Mouse (Mus musculus) ES-E14 (cell line): Measurements from ENCODE around the gene Itpr2. TPM values are rescaled to one million over a fixed set of nuclear protein-coding genes. Genes with fewer than 3 reads are reported as not detected.

Experiments
- DNase-seq: peaks from one replicate; pipeline ENCODE4 v3.0.0-alpha.2; 2013; ENCODE audit warnings: low read depth, low spot score
- H3K27ac ChIP-seq: 2 replicates; pipeline ENCODE4 v1.5.1; 2012; ENCODE audit warnings: low read depth, mild to moderate bottlenecking, low read length, moderate library complexity, mixed read lengths; ENCODE audit not compliant: poor library complexity, insufficient read depth, severe bottlenecking
- H3K36me3 ChIP-seq: 2 replicates; pipeline ENCODE4 v1.6.1; 2012; ENCODE audit warnings: mild to moderate bottlenecking, low read length, moderate library complexity, mixed read lengths; ENCODE audit not compliant: control insufficient read depth, poor library complexity, insufficient read depth, severe bottlenecking
- H3K4me1 ChIP-seq, 2 experiments: fragments of 150-350 bp in 1 of 2; sonication (generic) in 1 of 2; 2 replicates each; pipeline ENCODE4 v1.6.1; 2012; ENCODE audit warnings: low read length in 2 of 2, mild to moderate bottlenecking in 1 of 2, mixed read lengths in 1 of 2; ENCODE audit not compliant: control insufficient read depth in 2 of 2, insufficient read depth in 2 of 2, poor library complexity in 1 of 2
- H3K4me3 ChIP-seq, 2 experiments: fragments of 150-350 bp in 1 of 2; sonication (generic) in 1 of 2; 2 replicates each; pipeline ENCODE4 v1.5.1; 2012; ENCODE audit warnings: low read length in 2 of 2, low read depth in 1 of 2, mild to moderate bottlenecking in 1 of 2, mixed read lengths in 1 of 2; ENCODE audit not compliant: insufficient read depth in 1 of 2, poor library complexity in 1 of 2, severe bottlenecking in 1 of 2
- H3K9ac ChIP-seq: 2 replicates; pipeline ENCODE4 v1.6.1; 2012; ENCODE audit warnings: low read depth, mild to moderate bottlenecking, low read length, mixed read lengths; ENCODE audit not compliant: poor library complexity, insufficient read depth, severe bottlenecking
- H3K9me3 ChIP-seq: fragments of 150-350 bp; sonication (generic); 2 replicates; pipeline ENCODE4 v1.6.1; 2012; ENCODE audit warnings: low read depth, mild to moderate bottlenecking, low read length; ENCODE audit not compliant: control insufficient read depth, insufficient read depth
- CHD2 ChIP-seq: IDR thresholded peaks from 2 replicates; pipeline ENCODE4 v1.6.1; 2014; ENCODE audit warnings: mild to moderate bottlenecking, low read depth, low read length, inconsistent platforms
- HCFC1 ChIP-seq: IDR thresholded peaks from 2 replicates; pipeline ENCODE4 v1.6.1; 2012; ENCODE audit warnings: low read length, inconsistent platforms, borderline replicate concordance; ENCODE audit not compliant: insufficient read depth
- MAFK ChIP-seq: IDR thresholded peaks from 2 replicates; pipeline ENCODE4 v1.6.1; 2014; ENCODE audit warnings: mild to moderate bottlenecking, low read depth, low read length, inconsistent platforms; ENCODE audit not compliant: insufficient read depth
- ZC3H11A ChIP-seq: IDR thresholded peaks from 2 replicates; pipeline ENCODE4 v1.6.1; 2012; ENCODE audit warnings: low read depth, mild to moderate bottlenecking, inconsistent platforms, low read length, borderline replicate concordance
- ZNF384 ChIP-seq: IDR thresholded peaks from 2 replicates; pipeline ENCODE4 v1.6.1; 2012; ENCODE audit warnings: low read depth, low read length, inconsistent platforms
- in situ Hi-C, 2 experiments: fragments of 600-800 bp; cut with MboI; formaldehyde crosslinking; loops; one replicate each; pipeline ENCODE4 v1.15.1; 2025; ENCODE audit warnings: low sequenced_read_pairs in 2 of 2, inconsistent platforms in 1 of 2; ENCODE audit not compliant: unreplicated experiment in 2 of 2
- total RNA-seq: library from RNA; depleted of rRNA; stranded (reverse); fragments of 300-350 nt; gene quantifications from 2 replicates; pipeline ENCODE4 v1.2.3, GENCODE M21; 2012

Gene Itpr2
- total RNA-seq, 1 experiment, result 1.5 TPM

GRCm38 (mm10) chr6:146341934-146342333 lies 160.1 kb downstream of the Itpr2 start:
- H3K9me3 ChIP-seq, result no peaks in the 10 kb centered on the region
- H3K27ac ChIP-seq, result no peak overlapping the region
- peaks cover 0 to 13% of the 10 kb centered on the region in 2 experiments; a peak in 2 of 4 replicates for H3K4me1 ChIP-seq
- DNase-seq, result no peak
- H3K4me3 ChIP-seq, result no peak overlapping the region
- H3K36me3 ChIP-seq, result no peaks in the 10 kb centered on the region
- in situ Hi-C loops, result no loop called here
- TF ChIP-seq CHD2 (no peak), ZNF384 (no peak), ZC3H11A (no peak), MAFK (no peak), HCFC1 (no peak)
- H3K9ac ChIP-seq, result no peak overlapping the region

DNA sequence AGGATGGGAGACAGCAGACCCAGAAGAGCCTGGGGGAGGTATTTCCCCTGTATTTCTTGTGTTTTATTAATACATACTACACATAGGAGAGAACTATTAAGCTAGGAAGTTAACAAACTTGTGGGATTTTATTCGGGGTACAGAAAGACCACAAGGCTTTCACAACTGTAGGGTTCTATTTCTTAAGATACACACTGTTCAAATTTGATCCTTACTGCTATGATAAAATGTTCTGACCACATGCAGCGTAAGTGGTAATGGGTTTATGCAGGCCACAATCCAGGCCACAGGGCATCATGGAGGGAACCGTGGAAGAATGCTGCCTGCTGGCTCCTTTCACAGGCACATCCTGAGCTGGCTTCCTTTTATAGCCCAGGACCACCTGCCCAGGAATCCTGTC lies 160.6 kb downstream of the Itpr2 start:
- Histone ChIP-seq H3K4me1 (peaks cover 0 to 13% of the 10 kb centered on the region in 2 experiments; a peak in 2 of 4 replicates), H3K9ac (no peak overlapping the region)
- in situ Hi-C loops, result no loop called here

DNA sequence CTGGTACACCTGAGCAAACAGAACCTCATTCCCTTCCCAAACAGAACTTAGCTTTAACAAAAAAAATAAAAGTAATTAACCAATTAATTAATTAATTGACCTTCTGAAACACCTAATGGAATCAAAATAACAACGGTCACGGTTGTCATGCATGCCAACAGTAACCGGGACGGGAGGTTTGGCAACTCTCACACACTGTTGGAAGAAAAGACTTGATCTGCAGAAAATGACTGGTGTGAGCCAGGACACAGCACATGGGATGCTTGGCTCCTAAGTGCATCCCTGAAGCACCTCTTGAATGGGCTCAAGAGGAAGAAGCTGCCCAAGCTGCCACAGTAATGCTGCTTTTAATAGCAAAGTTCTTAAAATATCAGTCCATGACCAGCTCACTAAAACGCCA lies 161.1 kb downstream of the Itpr2 start:
- in situ Hi-C loops, result no loop called here
- Histone ChIP-seq H3K36me3 (no peaks in the 10 kb centered on the region), H3K4me1 (peaks cover 0 to 13% of the 10 kb centered on the region in 2 experiments; a peak in 2 of 4 replicates), H3K4me3 (no peak overlapping the region), H3K9ac (no peak overlapping the region), H3K27ac (no peak overlapping the region), H3K9me3 (no peaks in the 10 kb centered on the region)
- no peak for DNase-seq
- TF ChIP-seq MAFK (no peak), CHD2 (no peak), ZC3H11A (no peak), HCFC1 (no peak), ZNF384 (no peak)

More for the DNA sequence above, 160.6 kb downstream of the Itpr2 start:
- Histone ChIP-seq H3K27ac (no peak overlapping the region), H3K4me3 (no peak overlapping the region), H3K36me3 (no peaks in the 10 kb centered on the region), H3K9me3 (no peaks in the 10 kb centered on the region)
- TF ChIP-seq ZNF384 (no peak), CHD2 (no peak), HCFC1 (no peak), MAFK (no peak), ZC3H11A (no peak)
- no peak for DNase-seq

DNA sequence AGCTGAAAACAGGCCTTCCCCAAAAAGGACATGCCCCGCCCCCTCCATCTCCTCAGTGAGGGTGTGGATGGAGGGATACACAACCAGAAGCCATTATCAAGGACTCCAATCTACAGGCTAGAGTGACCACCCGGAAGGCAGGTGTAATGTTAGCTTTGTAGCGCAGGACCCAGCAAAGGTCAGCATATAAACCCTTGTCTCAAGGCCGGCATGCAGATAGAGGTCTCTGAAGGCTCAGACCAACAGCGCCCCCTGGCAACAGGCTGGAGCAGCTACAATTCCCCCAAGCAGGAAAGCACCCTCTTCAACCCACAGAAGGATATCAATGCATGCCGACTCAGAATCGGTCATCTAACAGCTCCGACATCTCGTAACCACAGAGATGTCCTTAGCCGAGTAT lies 162.2 kb downstream of the Itpr2 start:
- Histone ChIP-seq H3K9ac (no peak overlapping the region; the same call in 1 of the 2 replicates), H3K4me3 (no peak overlapping the region), H3K36me3 (no peaks in the 10 kb centered on the region), H3K27ac (no peak overlapping the region), H3K4me1 (peaks cover 0 to 13% of the 10 kb centered on the region in 2 experiments; a peak in 2 of 4 replicates), H3K9me3 (no peaks in the 10 kb centered on the region)
- DNase-seq, result peak; percentile 52
- in situ Hi-C loops, result no loop called here
- TF ChIP-seq HCFC1, result no peak
- TF ChIP-seq CHD2, result no peak
- TF ChIP-seq ZNF384, result no peak
- no peak for TF ChIP-seq MAFK
- no peak for TF ChIP-seq ZC3H11A

GRCm38 (mm10) chr6:146337237-146337636 lies 164.8 kb downstream of the Itpr2 start:
- DNase-seq, result no peak
- H3K9ac ChIP-seq, result no peak overlapping the region
- TF ChIP-seq ZNF384, result no peak
- no peak for TF ChIP-seq ZC3H11A
- no peak for TF ChIP-seq MAFK
- TF ChIP-seq HCFC1, result no peak

More at GRCm38 (mm10) chr6:146337237-146337636, 164.8 kb downstream of the Itpr2 start:
- H3K36me3 ChIP-seq, result no peaks in the 10 kb centered on the region
- peaks cover 0 to 3% of the 10 kb centered on the region in 2 experiments; a peak in 1 of 4 replicates for H3K4me1 ChIP-seq
- H3K27ac ChIP-seq, result no peak overlapping the region
- no peak overlapping the region for H3K4me3 ChIP-seq
- in situ Hi-C loops, result no loop called here
- H3K9me3 ChIP-seq, result no peaks in the 10 kb centered on the region
